Mouse (Mus musculus): ENCODE data around the gene Map4. TPM values are rescaled to one million over a fixed set of nuclear protein-coding genes. Genes with fewer than 3 reads are reported as not detected.
"Not testable (repeated sequence)": the region's sequence is repeated elsewhere in the genome, so short reads cannot be mapped to it uniquely, and the experiment has no call there.

Map4 gene
- polyA plus RNA-seq, 2 experiments from 2014 or later, result 40.8 to 42.7 TPM

GRCm38 (mm10) chr9:110071011-110071410 is 139.8 kb downstream of the Map4 start:
- no peak for ATAC-seq

- no peak for ATAC-seq
Observed at GRCm38 (mm10) chr9:110071843-110072242, 140.6 kb downstream of the Map4 start.

GRCm38 (mm10) chr9:110076468-110076867 is 145.2 kb downstream of the Map4 start:
- ATAC-seq, result not testable (repeated sequence)

- ATAC-seq, result no peak
Observed at GRCm38 (mm10) chr9:110081066-110081465, 149.8 kb downstream of the Map4 start.

GRCm38 (mm10) chr9:110084201-110084964 is 153.1 kb downstream of the Map4 start:
- no peak for ATAC-seq

GRCm38 (mm10) chr9:110085693-110086092 is 154.4 kb downstream of the Map4 start:
- no peak for ATAC-seq

- no peak for ATAC-seq
Observed at GRCm38 (mm10) chr9:110093303-110093702, 162.0 kb downstream of the Map4 start.

GRCm38 (mm10) chr9:110094761-110095160 is 163.5 kb downstream of the Map4 start:
- ATAC-seq, result no peak

GRCm38 (mm10) chr9:110097791-110098190 is 166.5 kb downstream of the Map4 start:
- ATAC-seq, result no peak

- ATAC-seq, result peak; percentile 97
Observed at GRCm38 (mm10) chr9:110100627-110101600, 169.7 kb downstream of the Map4 start.

GRCm38 (mm10) chr9:110116353-110116976 is 185.2 kb downstream of the Map4 start:
- peak; percentile 15 for ATAC-seq

GRCm38 (mm10) chr9:110116977-110117778 is 185.9 kb downstream of the Map4 start, which contains the start of gene Smarcc1:
Gene Smarcc1 (plus strand): TSS chr9:110117708.
- peak; percentile 88 for ATAC-seq

GRCm38 (mm10) chr9:110117779-110118139 is 186.5 kb downstream of the Map4 start, which contains the start of gene Dhx30:
Gene Dhx30 (minus strand): TSS chr9:110117830.
- peak; percentile 23 for ATAC-seq

- ATAC-seq, result no peak
Observed at GRCm38 (mm10) chr9:110118249-110118648, 187.0 kb downstream of the Map4 start.

GRCm38 (mm10) chr9:110121424-110121823 is 190.2 kb downstream of the Map4 start:
- no peak for ATAC-seq

- ATAC-seq, result no peak
Observed at GRCm38 (mm10) chr9:110123322-110123721, 192.1 kb downstream of the Map4 start.

GRCm38 (mm10) chr9:110124008-110124540 is 192.8 kb downstream of the Map4 start:
- not testable (repeated sequence) for ATAC-seq

GRCm38 (mm10) chr9:110130896-110131524 is 199.8 kb downstream of the Map4 start:
- ATAC-seq, result no peak

- peak; percentile 91 for ATAC-seq
Observed at GRCm38 (mm10) chr9:110131525-110132197, 200.4 kb downstream of the Map4 start.

- peak; percentile 33 for ATAC-seq
Observed at GRCm38 (mm10) chr9:110132201-110132605, 200.9 kb downstream of the Map4 start.

Measured in activated CD4-positive, CD25-positive, alpha-beta regulatory T cell, adult 4 months (primary cell).